Mouse (Mus musculus) ZHBTc4 (cell line): ENCODE data around the gene Hdx.

ENCODE experiments used
- DNase-seq: peaks from one replicate; pipeline ENCODE4 v3.0.0-alpha.2; 2011; ENCODE audit warnings: low read depth, low spot score

The Hdx gene

GRCm38 (mm10) chrX:111696356-111697282 lies at the start of gene Hdx:
Hdx (minus strand) TSS chrX:111697079.
- peak; percentile 69 for DNase-seq

GRCm38 (mm10) chrX:111685665-111686064 lies 11.2 kb downstream of the Hdx start:
- DNase-seq: peak; percentile 3

- no peak for DNase-seq
Measured at GRCm38 (mm10) chrX:111671685-111672084, 25.2 kb downstream of the Hdx start.

- DNase-seq: no peak
Measured at GRCm38 (mm10) chrX:111660381-111660780, 36.5 kb downstream of the Hdx start.

GRCm38 (mm10) chrX:111658671-111659070 lies 38.2 kb downstream of the Hdx start:
- DNase-seq: peak; percentile 14

GRCm38 (mm10) chrX:111644945-111645344 lies 51.9 kb downstream of the Hdx start:
- no peak for DNase-seq

GRCm38 (mm10) chrX:111640616-111641015 lies 56.3 kb downstream of the Hdx start:
- no peak for DNase-seq

- DNase-seq: no peak
Measured at GRCm38 (mm10) chrX:111597631-111598161, 99.2 kb downstream of the Hdx start.

- DNase-seq: no peak
Measured at GRCm38 (mm10) chrX:111587616-111588015, 109.3 kb downstream of the Hdx start.

- DNase-seq: no peak
Measured at GRCm38 (mm10) chrX:111577044-111577443, 119.8 kb downstream of the Hdx start.

GRCm38 (mm10) chrX:111537859-111538258 lies 159.0 kb downstream of the Hdx start, which contains the start of gene Rps6ka6:
Rps6ka6 (minus strand) TSS chrX:111537959.
- no peak for DNase-seq
